In the genomic region with DNA sequence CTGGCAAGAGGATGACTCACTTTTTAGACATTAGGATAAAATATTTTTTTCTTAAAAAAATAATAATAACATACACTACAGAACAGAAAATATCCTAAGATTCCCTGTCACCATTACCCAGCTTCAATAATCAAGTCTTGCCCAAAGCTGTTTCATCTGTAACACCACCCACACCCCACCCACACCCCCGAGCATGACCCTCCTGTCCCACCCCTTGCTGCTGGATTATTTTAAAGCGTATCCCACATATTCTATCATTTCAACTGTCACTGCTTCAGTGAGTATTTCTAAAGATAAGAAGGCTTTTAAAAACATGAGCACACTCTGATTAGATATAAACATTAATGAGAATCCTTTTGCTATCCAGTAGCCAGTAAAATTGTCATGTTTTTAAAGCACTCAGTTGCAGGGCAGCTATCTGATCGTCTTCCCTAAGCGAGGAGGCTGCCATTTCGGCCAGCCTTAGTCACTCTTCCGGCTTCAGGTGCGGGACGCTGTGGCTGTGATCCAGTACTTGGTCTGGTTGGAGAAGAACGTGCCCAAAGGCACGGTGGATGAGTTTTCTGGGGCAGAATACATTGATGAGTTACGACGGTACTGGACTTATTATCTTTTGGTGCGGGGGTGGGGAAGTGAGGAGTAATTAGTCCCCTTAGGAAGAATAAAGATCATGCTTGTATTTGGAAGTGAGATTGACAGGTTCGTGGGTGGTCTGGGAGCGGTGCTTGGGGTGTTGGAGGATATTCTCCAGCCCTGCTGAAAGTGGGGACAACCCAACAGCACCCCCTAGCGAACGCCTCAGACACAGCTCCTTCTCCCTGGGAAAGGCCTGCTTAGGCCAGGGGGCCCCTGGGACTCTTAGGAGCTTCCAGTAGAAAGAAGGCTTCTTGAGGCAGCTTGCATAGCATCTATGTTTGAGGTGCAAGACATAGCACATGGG, we compare ENCODE assay signal across 8 mouse cellular contexts. TPM values are rescaled to one million over a fixed set of nuclear protein-coding genes. Genes with fewer than 3 reads are reported as not detected.
DNase-seq lines count a peak whose midpoint lies in the region; ATAC-seq and TF ChIP-seq lines count a peak whose summit lies in the region.

No protein-coding gene starts in this region.

- WGBS in forebrain, embryonic 13.5 days: 36% methylated on average over 17 of the region's 17 CpGs
- WGBS in lung, embryonic 14.5 days: 18% methylated on average over 17 of the region's 17 CpGs

- H3K4me3 ChIP-seq in G1E (ENCODE audit: low read depth, low read length): peak overlapping the region; percentile 49; the same call in 1 of the 2 replicates
- no peak overlapping the region for H3K4me3 ChIP-seq in forebrain, embryonic 13.5 days
- H3K4me3 ChIP-seq in lung, embryonic 14.5 days (ENCODE audit: low read depth, low read length): no peak overlapping the region

- TF ChIP-seq CTCF in G1E (IDR thresholded peaks at IDR 0.05; ENCODE audit: low read depth, low read length): peak; percentile 39; the same call in 1 of the 2 replicates
- TF ChIP-seq CTCF in lung, embryonic 14.5 days (IDR thresholded peaks at IDR 0.05; ENCODE audit: low read depth): peak; percentile 73

- peaks cover 40% of the 10 kb centered on the region for H3K4me1 ChIP-seq in G1E (ENCODE audit: insufficient read depth, low read depth, low read length)
- no peaks in the 10 kb centered on the region for H3K4me1 ChIP-seq in forebrain, embryonic 13.5 days
- no peaks in the 10 kb centered on the region for H3K4me1 ChIP-seq in lung, embryonic 14.5 days (ENCODE audit: insufficient read depth)

- no peak overlapping the region for H3K9ac ChIP-seq in forebrain, embryonic 13.5 days
- no peak overlapping the region for H3K9ac ChIP-seq in lung, embryonic 14.5 days

- peak overlapping the region; percentile 30 for H3K4me2 ChIP-seq in forebrain, embryonic 13.5 days
- peak overlapping the region; percentile 47 for H3K4me2 ChIP-seq in lung, embryonic 14.5 days

- intact Hi-C loops in heart, postnatal 14 days (cut with DNase I): loop anchor here (2.0 to 5.0 kb wide), 3 partner anchors 24 to 132 kb away; no protein-coding TSS in a partner anchor

- H3K27ac ChIP-seq in forebrain, embryonic 13.5 days: no peak overlapping the region
- H3K27ac ChIP-seq in lung, embryonic 14.5 days (ENCODE audit: low read depth): 0 out of 2 replicates have a peak overlapping the region, but pooled peaks have one; percentile 60

- peaks cover 6% of the 10 kb centered on the region for H3K36me3 ChIP-seq in G1E (replicated peaks)
- no peaks in the 10 kb centered on the region for H3K36me3 ChIP-seq in forebrain, embryonic 13.5 days (ENCODE audit: poor library complexity, severe bottlenecking)
- H3K36me3 ChIP-seq in lung, embryonic 14.5 days (ENCODE audit: insufficient read depth): no peaks in the 10 kb centered on the region

- no peaks in the 10 kb centered on the region for H3K9me3 ChIP-seq in G1E (replicated peaks)
- no peaks in the 10 kb centered on the region for H3K9me3 ChIP-seq in forebrain, embryonic 13.5 days (replicated peaks)
- H3K9me3 ChIP-seq in lung, embryonic 14.5 days (ENCODE audit: low read depth, low read length): no peaks in the 10 kb centered on the region

- no peaks in the 10 kb centered on the region for H3K27me3 ChIP-seq in G1E (ENCODE audit: insufficient read depth, low read length)
- H3K27me3 ChIP-seq in forebrain, embryonic 13.5 days: no peaks in the 10 kb centered on the region
- H3K27me3 ChIP-seq in lung, embryonic 14.5 days (ENCODE audit: insufficient read depth, low read length): no peaks in the 10 kb centered on the region

- peak; percentile 29 for DNase-seq in G1E (ENCODE audit: low spot score)
- DNase-seq in heart, postnatal 14 days: peak; percentile 72 to 78
- peak; percentile 40 to 76 for DNase-seq in kidney, postnatal 36 days
- peak; percentile 84 for DNase-seq in lung, embryonic 14.5 days
- DNase-seq in retina, adult 2 months (ENCODE audit: low read depth, low spot score): peak; percentile 9
- peak; percentile 24 to 74 for DNase-seq in urinary bladder, postnatal 4 days (ENCODE audit: low spot score in 2 of 2)

- ATAC-seq in G1E (ENCODE audit: extremely low read depth, insufficient number of reproducible peaks, low FRiP score, poor library complexity, severe bottlenecking): peak; percentile 58; the same call in 1 of the 2 replicates
- ATAC-seq in cerebellum, adult (ENCODE audit: insufficient number of reproducible peaks, low FRiP score, low TSS enrichment): peak; percentile 87
- peak; percentile 38; the same call in 1 of the 2 replicates for ATAC-seq in forebrain, embryonic 13.5 days
- peak; percentile 85 for ATAC-seq in lung, embryonic 14.5 days (ENCODE audit: insufficient read depth)

RNA-seq across cellular contexts. Expression of a gene that starts 15.9 kb away (rescaled TPM):
- total RNA-seq in G1E (2014; fragmentation: Nextera tagmentation) (1.1 and 1.7 TPM in 2 replicates), G1E (2017) (2.0 and 3.1 TPM in 2 replicates)
- 0.25 and 0.39 TPM in 2 replicates for polyA plus RNA-seq in G1E (2012)
- 0.57 and 0.64 TPM in 2 replicates for polyA plus RNA-seq in forebrain, embryonic 13.5 days (2015; fragmentation: Nextera tagmentation; extraction: Ambion mirVana)
- 1 to 10 TPM; 1.5 to 2.6 TPM for total RNA-seq in heart, postnatal 14 days (2021)
- 1.3 and 1.5 TPM in 2 replicates for polyA plus RNA-seq in lung, embryonic 14.5 days (2014; fragmentation: Nextera tagmentation; extraction: Ambion mirVana)

RNA-seq across cellular contexts. Expression of a gene that starts 21.8 kb away (rescaled TPM):
- total RNA-seq in G1E (2014; fragmentation: Nextera tagmentation) (0.63 and 1.1 TPM in 2 replicates), G1E (2017) (9.2 and 10.6 TPM in 2 replicates)
- polyA plus RNA-seq in G1E (2012): 1.5 and 1.7 TPM in 2 replicates
- 0.71 and 0.72 TPM in 2 replicates for polyA plus RNA-seq in forebrain, embryonic 13.5 days (2015; fragmentation: Nextera tagmentation; extraction: Ambion mirVana)
- 1 to 10 TPM; 1.3 to 5.8 TPM for total RNA-seq in heart, postnatal 14 days (2021)
- polyA plus RNA-seq in lung, embryonic 14.5 days (2014; fragmentation: Nextera tagmentation; extraction: Ambion mirVana): 2.1 and 2.6 TPM in 2 replicates

Comparison
In these comparisons a context has a peak if more than half of its experiments do, and no peak if none do; other contexts are left out.
1. DNase-seq: peak in every context shown above with its lines; median percentile 84 in lung, embryonic 14.5 days; 75 in heart, postnatal 14 days; 58 in kidney, postnatal 36 days; 49 in urinary bladder, postnatal 4 days; 29 in G1E; 9 in retina, adult 2 months.